Mouse (Mus musculus) cerebellum, adult 2 months (tissue): Measurements from ENCODE around the gene Foxk2.
"Not testable (repeated sequence)": the region's sequence is repeated elsewhere in the genome, so short reads cannot be mapped to it uniquely, and the experiment has no call there.

Experiments
- CTCF ChIP-seq: fragments of 200-500 bp; IDR thresholded peaks from 2 replicates; pipeline ENCODE4 v1.5.1; 2011; ENCODE audit warnings: low read depth, mild to moderate bottlenecking, control low read depth, low read length, moderate library complexity, borderline replicate concordance; ENCODE audit not compliant: insufficient read depth
- POLR2A ChIP-seq: fragments of 200-500 bp; IDR thresholded peaks from 2 replicates; pipeline ENCODE4 v1.6.1; 2011; ENCODE audit warnings: low read length, control low read depth, borderline replicate concordance; ENCODE audit not compliant: insufficient read depth

GRCm38 (mm10) chr11:121342423-121342822 is 82.6 kb downstream of the Foxk2 start:
- not testable (repeated sequence) for TF ChIP-seq CTCF, POLR2A
